Mouse (Mus musculus) midbrain, postnatal 0 days (tissue): ENCODE results near the gene Gsn. TPM values are rescaled to one million over a fixed set of nuclear protein-coding genes. Genes with fewer than 3 reads are reported as not detected.

Source experiments
- ATAC-seq: fragments of 200-750 bp; cut with Nextera tagmentation; 2 replicates; pipeline ENCODE4 v1.8.0; 2017; ENCODE audit warnings: moderate number of reproducible peaks, mild to moderate bottlenecking, moderate TSS enrichment, moderate library complexity; ENCODE audit not compliant: low FRiP score
- DNase-seq: peaks from one replicate; pipeline ENCODE4 v3.0.0-alpha.2; 2015; ENCODE audit warnings: low spot score
- H3K27ac ChIP-seq: fragments of 300-500 bp; sonication (generic); 2 replicates; pipeline ENCODE4 v1.5.1; 2014; ENCODE audit warnings: low read depth, mild to moderate bottlenecking, low read length, mixed read lengths
- H3K27me3 ChIP-seq: fragments of 300-500 bp; sonication (generic); 2 replicates; pipeline ENCODE4 v1.6.1; 2014; ENCODE audit warnings: low read length, control low read depth, mixed read lengths; ENCODE audit not compliant: insufficient read depth
- H3K36me3 ChIP-seq: fragments of 300-500 bp; sonication (generic); 2 replicates; pipeline ENCODE4 v1.6.1; 2014; ENCODE audit warnings: low read length, control low read depth, mixed read lengths; ENCODE audit not compliant: insufficient read depth
- H3K4me1 ChIP-seq: fragments of 300-500 bp; sonication (generic); 2 replicates; pipeline ENCODE4 v1.6.1; 2014; ENCODE audit warnings: mild to moderate bottlenecking, control low read depth, antibody characterized with exemption, low read length, mixed read lengths; ENCODE audit not compliant: insufficient read depth
- H3K4me2 ChIP-seq: fragments of 300-500 bp; sonication (generic); 2 replicates; pipeline ENCODE4 v1.6.1; 2014; ENCODE audit warnings: low read depth, mild to moderate bottlenecking, low read length, mixed read lengths; ENCODE audit not compliant: poor library complexity, severe bottlenecking
- H3K4me3 ChIP-seq: fragments of 300-500 bp; sonication (generic); 2 replicates; pipeline ENCODE4 v1.5.1; 2014; ENCODE audit warnings: low read depth, mild to moderate bottlenecking, low read length, moderate library complexity
- H3K9ac ChIP-seq: fragments of 300-500 bp; sonication (generic); replicated peaks from 2 replicates; pipeline ENCODE4 v1.6.1; 2014; ENCODE audit warnings: mild to moderate bottlenecking, low read length, moderate library complexity, mixed read lengths; ENCODE audit not compliant: poor library complexity, severe bottlenecking
- H3K9me3 ChIP-seq: fragments of 300-500 bp; sonication (generic); 2 replicates; pipeline ENCODE4 v1.6.1; 2016; ENCODE audit warnings: low read length, control low read depth
- CTCF ChIP-seq: IDR thresholded peaks from 2 replicates; pipeline ENCODE4 v1.5.1; 2016; ENCODE audit warnings: antibody characterized with exemption, mild to moderate bottlenecking
- WGBS: fragments of 180-500 bp; shearing (Covaris S2); extraction: QIAGEN DNeasy Blood & Tissue Kit; methylation state at CpG from one replicate; pipeline ENCODE4 v1.1.7; 2014; 5-methylcytosine and 5-hydroxymethylcytosine counted together
- polyA plus RNA-seq: library from polyadenylated mRNA; unstranded; fragments of >200 nt; fragmentation: Nextera tagmentation; extraction: Ambion mirVana; gene quantifications from 2 replicates; pipeline ENCODE4 v1.2.1, GENCODE M21; 2015
- total RNA-seq: library from RNA; depleted of rRNA; stranded (reverse); fragments of >200 nt; gene quantifications from 2 replicates; pipeline ENCODE4 v1.2.3, GENCODE M21; 2014

Gsn gene
- total and polyA plus RNA-seq, 2 experiments from 2014 or later = 26.2 to 39.1 TPM

DNA sequence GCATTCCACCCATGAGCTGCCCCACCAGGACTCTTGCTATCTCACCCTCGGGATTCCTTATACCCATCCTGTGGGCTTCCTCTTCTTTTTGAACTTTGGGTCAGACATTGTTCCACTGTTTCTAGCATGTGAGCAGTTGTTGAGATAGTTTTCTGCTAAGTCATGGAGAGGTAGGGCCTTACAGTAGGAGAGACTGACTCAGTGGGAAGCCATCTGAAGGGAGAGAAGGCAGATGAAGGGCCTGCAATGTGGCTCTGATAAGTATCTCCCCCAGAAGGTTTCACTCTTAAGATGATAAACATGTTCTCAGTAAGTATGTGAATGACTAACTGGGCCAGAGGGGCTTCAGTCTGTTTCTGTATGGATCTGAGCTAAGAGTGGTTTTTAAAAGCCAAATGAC lies 7.9 kb downstream of the Gsn start:
- DNase-seq (no peak), ATAC-seq (no peak)
- H3K27ac ChIP-seq = no peak overlapping the region
- H3K36me3 ChIP-seq = no peaks in the 10 kb centered on the region
- no peaks in the 10 kb centered on the region for H3K9me3 ChIP-seq
- no peaks in the 10 kb centered on the region for H3K27me3 ChIP-seq
- no peaks in the 10 kb centered on the region for H3K4me1 ChIP-seq
- no peak for TF ChIP-seq CTCF
- 100% methylated on average over 1 of the region's 1 CpGs for whole genome bisulfite sequencing
- no peak overlapping the region for H3K4me2 ChIP-seq
- no peak overlapping the region for H3K9ac ChIP-seq
- H3K4me3 ChIP-seq = no peak overlapping the region

DNA sequence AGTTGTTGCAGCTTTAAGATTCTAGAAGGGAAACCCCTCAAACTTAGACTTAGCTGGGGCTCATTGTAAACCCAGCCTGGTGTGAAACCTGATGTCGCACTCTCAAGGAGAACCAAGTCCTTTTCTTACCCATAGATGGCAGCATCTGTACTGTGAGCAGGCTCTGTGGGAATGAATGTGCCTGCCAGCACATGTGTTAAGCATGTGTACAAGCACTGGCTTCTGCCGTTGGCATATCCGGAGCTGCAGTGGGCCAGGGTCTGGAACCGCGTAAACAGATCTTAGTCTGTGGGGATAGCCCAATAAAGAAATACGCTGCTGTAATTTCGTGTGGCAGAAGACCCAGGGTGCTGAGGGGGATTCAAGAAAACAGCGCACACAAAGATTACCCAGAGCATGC lies 9.1 kb downstream of the Gsn start:
- H3K27me3 ChIP-seq = no peaks in the 10 kb centered on the region
- H3K27ac ChIP-seq = no peak overlapping the region
- no peak overlapping the region for H3K4me3 ChIP-seq
- TF ChIP-seq CTCF = peak; percentile 87
- no peak overlapping the region for H3K9ac ChIP-seq
- H3K9me3 ChIP-seq = no peaks in the 10 kb centered on the region
- DNase-seq (peak; percentile 88), ATAC-seq (peak; percentile 75)
- no peaks in the 10 kb centered on the region for H3K36me3 ChIP-seq
- no peaks in the 10 kb centered on the region for H3K4me1 ChIP-seq
- H3K4me2 ChIP-seq = no peak overlapping the region
- 40% methylated on average over 8 of the region's 8 CpGs for WGBS

DNA sequence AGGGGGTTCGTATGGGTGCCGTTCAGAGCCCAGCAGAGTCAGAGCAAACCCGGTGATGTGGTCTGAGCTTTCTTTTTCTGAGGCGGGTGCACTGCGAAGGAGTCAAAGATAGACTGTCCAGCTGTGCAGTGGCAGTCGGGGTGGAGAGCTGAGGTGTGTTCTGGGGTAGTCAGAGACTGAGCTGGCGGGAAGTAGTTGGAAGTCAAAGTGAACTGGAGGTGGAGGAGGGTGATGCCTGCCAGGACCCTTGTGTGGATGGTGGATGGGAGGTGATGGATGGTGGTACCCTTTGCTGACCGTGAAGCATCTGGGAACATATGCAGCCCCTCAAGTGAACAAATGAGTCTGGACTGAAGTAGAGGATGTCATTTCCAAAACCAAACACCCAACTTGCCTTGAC lies 9.6 kb downstream of the Gsn start:
- 86% methylated on average over 8 of the region's 8 CpGs for WGBS
- Histone ChIP-seq H3K4me2 (no peak overlapping the region), H3K27me3 (no peaks in the 10 kb centered on the region), H3K27ac (no peak overlapping the region), H3K4me1 (no peaks in the 10 kb centered on the region), H3K9me3 (no peaks in the 10 kb centered on the region), H3K36me3 (no peaks in the 10 kb centered on the region), H3K4me3 (no peak overlapping the region), H3K9ac (no peak overlapping the region)
- DNase-seq = no peak
- ATAC-seq = no peak; the same call in 1 of the 2 replicates
- no peak for TF ChIP-seq CTCF

DNA sequence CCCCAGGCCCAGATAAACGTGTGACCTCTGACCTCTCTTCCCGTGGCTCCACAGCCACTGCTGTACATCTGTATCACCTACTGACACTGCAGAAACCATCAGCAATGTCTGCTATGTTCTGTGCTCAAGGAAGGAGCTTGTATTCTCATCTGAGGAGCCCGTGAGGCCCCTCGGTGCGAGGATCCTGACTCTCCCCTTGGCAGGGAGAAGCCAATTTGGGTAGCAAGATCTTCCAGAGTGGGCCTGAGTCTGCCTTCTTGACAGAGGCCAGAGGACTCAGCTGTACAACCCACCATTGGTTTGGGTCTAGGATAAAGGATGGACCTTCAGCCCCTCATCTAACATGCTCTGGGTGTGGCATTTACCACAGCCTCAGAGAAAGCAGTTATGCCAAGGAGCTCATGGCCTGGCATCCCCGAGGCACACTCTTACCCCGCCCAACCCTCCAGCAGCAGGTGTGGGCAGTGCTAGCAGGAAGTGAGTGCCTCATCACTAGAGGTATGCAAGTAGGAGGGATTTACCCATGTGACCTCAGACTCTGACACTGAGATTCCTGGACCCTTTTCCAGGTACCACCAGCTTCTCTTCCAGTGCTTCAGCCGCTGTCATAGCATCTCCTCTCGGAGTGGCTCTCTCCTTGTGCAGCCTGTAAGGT lies 10.2 kb downstream of the Gsn start:
- no peak for ATAC-seq
- no peak for DNase-seq
- H3K4me2 ChIP-seq = no peak overlapping the region
- no peak overlapping the region for H3K4me3 ChIP-seq
- no peak overlapping the region for H3K27ac ChIP-seq
- H3K36me3 ChIP-seq = no peaks in the 10 kb centered on the region
- H3K9me3 ChIP-seq = no peaks in the 10 kb centered on the region
- WGBS = 80% methylated on average over 9 of the region's 9 CpGs
- H3K9ac ChIP-seq = no peak overlapping the region
- no peaks in the 10 kb centered on the region for H3K4me1 ChIP-seq
- H3K27me3 ChIP-seq = no peaks in the 10 kb centered on the region
- no peak for TF ChIP-seq CTCF

DNA sequence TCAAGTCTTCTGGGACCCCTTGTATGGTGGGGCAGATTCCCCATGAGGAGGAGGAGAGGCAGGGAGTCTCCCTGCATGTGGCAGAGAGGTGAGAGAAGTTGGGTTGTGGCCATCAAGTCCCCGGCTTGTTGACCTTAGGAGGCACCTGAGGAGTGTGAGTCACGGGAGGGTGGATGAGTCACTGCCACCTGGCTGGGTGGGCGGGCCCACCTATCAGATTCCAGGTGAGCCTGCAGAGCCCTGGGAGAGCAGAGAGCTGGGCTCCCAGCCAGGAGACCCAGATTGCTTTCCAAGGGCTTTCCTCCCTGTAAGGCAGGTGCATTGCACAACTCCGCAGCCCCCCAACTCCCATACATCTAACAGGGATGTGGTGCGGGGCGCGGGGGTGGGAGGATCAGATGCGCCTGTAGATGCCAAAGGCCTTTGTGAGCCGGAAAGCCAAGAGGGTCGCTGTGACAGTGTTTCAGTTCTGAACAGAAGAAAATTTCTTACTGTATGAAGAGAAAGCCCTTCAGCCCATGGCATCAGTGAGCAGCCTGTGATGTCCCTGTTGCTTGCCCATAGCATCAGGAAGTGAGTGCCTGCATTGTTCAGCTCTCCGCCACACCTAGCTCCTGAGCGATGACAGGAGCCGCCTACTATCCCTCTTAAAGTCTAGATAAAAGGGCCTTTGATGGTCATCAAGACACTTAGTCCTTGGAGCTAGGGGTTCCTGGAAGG lies 11.1 kb downstream of the Gsn start:
- no peak for ATAC-seq
- no peak for DNase-seq
- H3K9ac ChIP-seq = no peak overlapping the region
- no peak overlapping the region for H3K4me2 ChIP-seq
- H3K27ac ChIP-seq = no peak overlapping the region
- H3K27me3 ChIP-seq = no peaks in the 10 kb centered on the region
- 83% methylated on average over 13 of the region's 13 CpGs for WGBS
- no peak overlapping the region for H3K4me3 ChIP-seq
- no peak for TF ChIP-seq CTCF
- no peaks in the 10 kb centered on the region for H3K9me3 ChIP-seq
- no peaks in the 10 kb centered on the region for H3K36me3 ChIP-seq
- no peaks in the 10 kb centered on the region for H3K4me1 ChIP-seq

DNA sequence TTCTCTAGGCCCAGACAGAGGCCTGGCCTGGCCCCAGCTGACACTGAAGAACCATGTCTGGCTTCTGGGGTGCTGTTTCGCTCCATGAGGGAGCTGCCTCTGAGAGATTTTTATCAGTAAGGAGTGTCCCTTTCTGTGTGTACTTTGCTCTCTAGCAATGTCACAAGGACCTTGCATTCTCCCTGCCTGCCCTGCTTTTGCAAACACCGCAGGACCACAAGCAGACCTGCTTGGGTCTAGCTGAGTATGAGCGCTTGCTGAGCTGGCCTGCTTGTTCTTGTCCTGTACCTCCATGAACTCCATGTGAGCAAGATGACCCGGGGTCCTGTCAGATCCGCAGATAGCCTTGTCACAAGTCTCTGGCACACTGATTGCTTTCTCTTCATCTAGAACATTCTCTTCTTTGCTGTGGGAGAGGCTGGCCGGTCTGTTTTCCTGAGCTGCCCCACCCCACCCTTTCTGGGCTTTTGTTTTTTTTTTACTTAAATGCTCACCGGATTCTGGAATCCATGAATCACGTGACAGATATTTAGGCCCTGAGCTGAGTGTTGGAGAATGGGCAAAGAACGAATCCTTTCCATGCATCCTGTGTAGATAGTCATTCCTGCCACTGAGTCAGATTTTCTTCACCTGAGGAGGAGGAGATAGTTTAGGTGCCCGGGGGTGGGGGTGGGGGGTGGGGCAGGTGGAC lies 11.8 kb downstream of the Gsn start:
- ATAC-seq (no peak), DNase-seq (no peak)
- no peak overlapping the region for H3K4me3 ChIP-seq
- no peak overlapping the region for H3K4me2 ChIP-seq
- H3K36me3 ChIP-seq = no peaks in the 10 kb centered on the region
- no peaks in the 10 kb centered on the region for H3K9me3 ChIP-seq
- no peaks in the 10 kb centered on the region for H3K27me3 ChIP-seq
- no peaks in the 10 kb centered on the region for H3K4me1 ChIP-seq
- no peak overlapping the region for H3K9ac ChIP-seq
- no peak overlapping the region for H3K27ac ChIP-seq
- WGBS = 81% methylated on average over 10 of the region's 10 CpGs
- TF ChIP-seq CTCF = no peak
